Mouse (Mus musculus) E14TG2a.4 (cell line): ENCODE data around the gene Sorbs2.

Experiments
- H3K27me3 ChIP-seq: 2 replicates; pipeline ENCODE4 v1.6.1; 2014; ENCODE audit warnings: low read length, control low read depth; ENCODE audit not compliant: insufficient read depth
- H3K36me3 ChIP-seq: 2 replicates; pipeline ENCODE4 v1.6.1; 2014; ENCODE audit warnings: low read length, control low read depth; ENCODE audit not compliant: insufficient read depth
- H3K4me1 ChIP-seq: replicated peaks from 2 replicates; pipeline ENCODE4 v1.6.1; 2014; ENCODE audit warnings: low read depth, low read length, control low read depth
- H3K4me3 ChIP-seq: replicated peaks from 2 replicates; pipeline ENCODE4 v1.5.1; 2014; ENCODE audit warnings: mild to moderate bottlenecking, low read length
- H3K9me3 ChIP-seq: 2 replicates; pipeline ENCODE4 v1.6.1; 2014; ENCODE audit warnings: low read length, control low read depth
- CTCF ChIP-seq: conservative IDR thresholded peaks from 2 replicates; pipeline ENCODE4 v1.5.1; 2014; ENCODE audit warnings: low read length
- NANOG ChIP-seq: IDR thresholded peaks from 2 replicates; pipeline ENCODE4 v1.6.1; 2014; ENCODE audit warnings: borderline replicate concordance, low read length, mixed read lengths
- POU5F1 ChIP-seq: IDR thresholded peaks from 2 replicates; pipeline ENCODE4 v1.6.1; 2014; ENCODE audit warnings: low read length, borderline replicate concordance

Gene Sorbs2

DNA sequence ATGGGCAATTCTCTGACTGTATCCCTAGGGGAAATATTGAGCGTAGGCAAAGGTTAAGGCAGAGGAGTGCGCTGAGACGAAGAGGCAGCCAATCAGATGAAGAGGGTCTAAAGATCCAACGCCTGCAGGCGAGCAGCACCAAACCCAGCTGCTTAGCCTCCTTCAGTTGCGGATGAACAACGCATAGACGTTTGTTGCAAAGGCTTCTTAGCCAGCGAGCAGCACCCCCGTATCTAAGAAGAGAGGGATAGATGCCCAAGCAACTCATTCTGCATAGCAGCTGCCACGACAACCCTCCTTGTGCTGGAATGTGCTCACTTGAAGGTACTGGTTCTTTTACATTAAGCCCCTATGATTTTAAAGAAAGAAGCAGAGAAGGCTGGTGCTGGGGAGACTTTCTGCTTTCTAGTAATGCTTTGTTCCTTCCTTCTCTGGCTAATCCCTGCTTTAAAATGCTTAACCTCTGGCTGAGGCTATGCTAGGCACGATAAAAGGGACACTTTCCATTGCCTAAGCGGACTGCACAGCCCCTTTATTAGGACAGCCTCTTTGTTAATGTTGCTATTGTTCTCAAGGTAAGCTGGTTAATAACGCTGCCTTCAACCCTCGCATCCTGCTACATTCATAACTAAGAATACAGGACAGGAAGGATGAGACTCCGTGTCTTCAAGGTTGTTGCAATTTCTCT is at the start of gene Sorbs2:
Gene Sorbs2 (plus strand): TSS at position 155 of the 688 bp plus-strand sequence.
- no peaks in the 10 kb centered on the region for H3K9me3 ChIP-seq
- no peaks in the 10 kb centered on the region for H3K36me3 ChIP-seq
- TF ChIP-seq NANOG (no peak), CTCF (no peak), POU5F1 (no peak)
- H3K4me3 ChIP-seq: no peak within 1 kb of the TSS
- H3K27me3 ChIP-seq: no peaks in the 10 kb centered on the region
- no peaks in the 10 kb centered on the region for H3K4me1 ChIP-seq

DNA sequence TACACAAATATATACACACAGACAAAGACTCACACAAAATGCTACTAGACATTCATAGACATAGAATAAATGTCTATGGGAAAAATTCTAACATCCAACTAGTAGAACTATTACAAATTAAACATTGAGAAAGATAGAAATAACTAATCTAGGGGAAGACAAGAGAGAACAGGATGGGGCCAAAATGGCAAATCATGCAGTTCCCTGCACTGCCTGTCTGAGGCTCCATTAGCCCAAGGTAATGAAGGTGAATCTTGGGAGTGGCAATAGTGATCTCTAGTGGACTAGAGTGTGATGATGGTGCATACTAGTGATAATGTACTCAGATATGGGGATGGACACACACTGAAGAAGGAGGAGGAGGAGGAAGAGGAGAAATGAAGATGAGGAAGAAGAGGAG is 49.7 kb upstream of the Sorbs2 start:
- Histone ChIP-seq H3K4me1 (no peaks in the 10 kb centered on the region), H3K36me3 (no peaks in the 10 kb centered on the region), H3K4me3 (no peak overlapping the region), H3K9me3 (no peaks in the 10 kb centered on the region), H3K27me3 (no peaks in the 10 kb centered on the region)
- TF ChIP-seq POU5F1 (no peak), CTCF (no peak), NANOG (no peak)

DNA sequence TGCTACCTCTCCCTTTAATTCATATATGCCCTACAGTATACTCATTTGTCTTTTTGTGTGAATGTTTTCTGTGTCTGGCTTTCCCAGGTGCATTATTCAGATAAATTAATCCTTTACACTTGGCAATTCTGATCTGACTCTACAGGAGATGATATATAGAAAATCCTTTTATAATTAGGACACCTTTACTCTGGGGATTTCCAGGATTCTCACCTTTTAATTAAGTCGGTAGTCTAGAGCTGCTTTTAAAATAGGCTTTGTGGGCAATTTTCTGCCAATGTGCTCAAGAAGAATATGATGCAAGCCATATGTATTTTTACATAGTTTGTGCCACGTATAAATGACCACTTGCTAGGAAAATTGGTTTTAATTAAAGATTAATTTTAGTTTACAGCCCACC is 38.6 kb upstream of the Sorbs2 start:
- Histone ChIP-seq H3K36me3 (no peaks in the 10 kb centered on the region), H3K27me3 (no peaks in the 10 kb centered on the region), H3K4me3 (no peak overlapping the region), H3K9me3 (no peaks in the 10 kb centered on the region), H3K4me1 (no peaks in the 10 kb centered on the region)
- TF ChIP-seq CTCF (no peak), NANOG (no peak), POU5F1 (no peak)

DNA sequence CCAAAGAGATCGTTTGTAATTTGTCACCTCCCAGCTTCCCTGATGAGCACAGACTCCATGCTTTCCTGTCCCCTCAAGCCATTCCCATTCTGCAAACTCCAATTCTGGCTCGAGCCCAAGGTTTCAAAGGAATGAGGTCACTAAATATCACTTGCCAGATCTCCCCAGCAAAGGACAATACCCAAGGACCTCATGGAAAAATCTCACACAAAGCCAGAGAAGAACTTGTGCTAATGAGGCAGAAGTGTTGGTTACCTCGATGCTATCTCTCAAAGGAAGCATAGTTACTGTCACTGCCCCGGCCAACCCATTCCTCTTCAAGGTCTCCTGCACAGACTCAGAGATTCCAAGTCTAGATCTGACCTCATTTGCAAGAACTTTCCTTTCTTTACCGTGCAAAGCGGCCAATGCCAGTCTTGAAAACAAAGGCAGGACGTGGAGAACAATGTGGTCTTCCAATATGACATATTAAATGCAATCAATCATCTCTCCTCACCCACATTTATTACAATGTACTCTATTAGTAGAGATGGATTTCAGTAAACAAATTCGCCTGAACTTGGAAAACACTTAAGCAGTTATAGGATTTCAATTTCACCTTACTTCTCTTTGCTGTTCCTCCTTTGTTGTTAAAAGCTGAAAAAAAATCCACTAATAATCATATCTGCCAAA is 37.9 kb upstream of the Sorbs2 start:
- H3K27me3 ChIP-seq: no peaks in the 10 kb centered on the region
- TF ChIP-seq NANOG (no peak), POU5F1 (no peak), CTCF (no peak)
- no peak overlapping the region for H3K4me3 ChIP-seq
- no peaks in the 10 kb centered on the region for H3K9me3 ChIP-seq
- no peaks in the 10 kb centered on the region for H3K36me3 ChIP-seq
- H3K4me1 ChIP-seq: no peaks in the 10 kb centered on the region

DNA sequence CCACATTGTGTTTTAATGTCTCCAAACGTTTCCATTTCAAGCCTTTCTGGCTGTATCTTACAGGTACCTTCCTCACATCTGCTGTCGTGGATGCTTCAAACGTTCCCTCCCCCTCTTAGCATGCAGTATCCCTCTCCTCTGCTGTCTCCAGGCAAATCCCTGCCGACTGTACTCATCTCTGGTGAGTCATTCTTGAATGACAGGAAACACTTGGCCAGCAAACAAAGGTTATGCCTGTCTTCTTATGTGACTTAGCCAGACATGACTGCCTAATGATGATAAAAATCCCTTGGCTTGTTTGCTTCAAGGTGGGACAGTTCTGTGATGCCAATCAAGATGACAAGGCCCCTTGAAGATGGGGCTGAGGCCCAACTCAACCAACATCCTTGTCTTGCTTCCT is 26.7 kb upstream of the Sorbs2 start:
- no peaks in the 10 kb centered on the region for H3K36me3 ChIP-seq
- no peaks in the 10 kb centered on the region for H3K4me1 ChIP-seq
- TF ChIP-seq POU5F1: no peak
- no peak for TF ChIP-seq CTCF
- no peak for TF ChIP-seq NANOG
- no peaks in the 10 kb centered on the region for H3K27me3 ChIP-seq
- peaks cover 4% of the 10 kb centered on the region for H3K9me3 ChIP-seq
- H3K4me3 ChIP-seq: no peak overlapping the region

DNA sequence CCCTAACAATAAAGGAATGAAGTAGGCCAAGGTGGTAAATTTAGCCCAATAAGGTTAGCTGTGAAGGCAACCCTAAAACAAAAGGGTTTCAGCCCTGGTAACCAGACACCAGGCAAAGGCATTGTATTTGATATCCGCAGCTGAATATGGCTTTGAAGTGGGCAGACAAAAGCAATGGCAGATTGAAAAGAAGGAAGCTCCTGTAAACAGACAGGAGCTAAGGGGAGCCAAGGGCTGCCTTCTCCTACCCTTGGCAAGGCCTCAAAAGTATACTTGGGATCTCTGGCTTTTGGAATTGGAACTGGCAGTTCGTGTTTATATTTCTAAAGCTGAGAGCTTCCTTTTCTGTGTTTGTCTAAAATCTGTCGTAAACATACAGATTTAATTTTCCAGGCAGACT is 21.3 kb upstream of the Sorbs2 start:
- no peak overlapping the region for H3K4me3 ChIP-seq
- TF ChIP-seq NANOG (no peak), POU5F1 (no peak), CTCF (no peak)
- H3K9me3 ChIP-seq: peaks cover 39% of the 10 kb centered on the region

DNA sequence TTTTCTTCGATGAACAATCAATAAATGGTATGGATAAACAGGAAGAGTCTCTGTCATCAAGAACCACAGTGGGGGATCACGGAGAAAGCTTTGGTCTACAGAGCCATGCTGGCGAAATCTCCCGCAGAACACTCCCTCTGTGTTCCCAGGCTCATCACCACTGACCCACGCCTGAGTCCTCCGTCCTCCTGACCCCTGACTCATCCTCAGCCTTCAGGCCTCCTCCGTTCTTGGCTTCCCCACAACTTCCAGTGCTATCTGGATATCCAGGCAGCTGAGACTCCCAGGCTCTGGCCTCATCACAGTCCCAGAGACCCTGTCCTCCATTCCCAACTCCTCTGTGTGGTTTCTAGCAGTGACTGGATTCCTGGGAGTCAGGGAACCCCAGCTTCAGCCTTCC is 3.6 kb upstream of the Sorbs2 start:
- no peak overlapping the region for H3K4me3 ChIP-seq
- H3K27me3 ChIP-seq: no peaks in the 10 kb centered on the region
- no peaks in the 10 kb centered on the region for H3K4me1 ChIP-seq
- TF ChIP-seq CTCF (no peak), POU5F1 (no peak), NANOG (no peak)
- H3K36me3 ChIP-seq: no peaks in the 10 kb centered on the region
- H3K9me3 ChIP-seq: no peaks in the 10 kb centered on the region

More for the DNA sequence above, 21.3 kb upstream of the Sorbs2 start:
- Histone ChIP-seq H3K36me3 (no peaks in the 10 kb centered on the region), H3K27me3 (no peaks in the 10 kb centered on the region), H3K4me1 (no peaks in the 10 kb centered on the region)

DNA sequence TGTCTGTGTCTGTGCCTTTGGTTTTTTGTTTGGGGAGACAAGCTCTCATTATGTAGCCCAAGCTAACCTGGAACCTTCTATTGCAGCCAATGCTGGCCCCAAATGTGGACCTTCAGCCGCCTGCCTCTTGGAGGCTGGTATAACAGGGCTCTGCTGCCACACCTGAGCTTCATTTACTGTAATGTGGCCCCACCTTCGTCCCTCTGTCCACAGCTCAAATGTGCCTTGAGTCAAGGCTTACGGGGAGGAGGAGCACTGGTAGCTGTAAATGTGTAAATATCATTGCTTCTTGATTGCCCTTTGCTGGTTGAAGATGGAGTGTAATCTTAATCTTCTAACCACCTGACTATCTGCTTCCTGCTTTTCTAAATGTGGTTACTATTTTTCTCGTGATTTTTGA is 1.2 kb upstream of the Sorbs2 start:
- TF ChIP-seq NANOG (no peak), CTCF (no peak), POU5F1 (no peak)
- H3K36me3 ChIP-seq: no peaks in the 10 kb centered on the region

More for the DNA sequence above, 1.2 kb upstream of the Sorbs2 start:
- no peak overlapping the region for H3K4me3 ChIP-seq
- no peaks in the 10 kb centered on the region for H3K27me3 ChIP-seq
- no peaks in the 10 kb centered on the region for H3K4me1 ChIP-seq
- H3K9me3 ChIP-seq: no peaks in the 10 kb centered on the region
